Mouse (Mus musculus): Measurements from ENCODE around the gene Tpo.

Gene Tpo

GRCm38 (mm10) chr12:30132524-30132923 lies at the start of gene Tpo:
Tpo (minus strand) TSS chr12:30132624.
- no peak for DNase-seq (ENCODE audit: low spot score)

GRCm38 (mm10) chr12:30181721-30182120 lies 49.3 kb upstream of the Tpo start:
- no peak for DNase-seq (ENCODE audit: low spot score)

- no peak for DNase-seq (ENCODE audit: low spot score)
Observed at GRCm38 (mm10) chr12:30179623-30180022, 47.2 kb upstream of the Tpo start.

GRCm38 (mm10) chr12:30177966-30178365 lies 45.5 kb upstream of the Tpo start:
- no peak for DNase-seq (ENCODE audit: low spot score)

- no peak for DNase-seq (ENCODE audit: low spot score)
Observed at GRCm38 (mm10) chr12:30177529-30177928, 45.1 kb upstream of the Tpo start.

- DNase-seq (ENCODE audit: low spot score) = no peak
Observed at GRCm38 (mm10) chr12:30168491-30168890, 36.1 kb upstream of the Tpo start.

- DNase-seq (ENCODE audit: low spot score) = no peak
Observed at GRCm38 (mm10) chr12:30164538-30164937, 32.1 kb upstream of the Tpo start.

- DNase-seq (ENCODE audit: low spot score) = no peak
Observed at GRCm38 (mm10) chr12:30164005-30164404, 31.6 kb upstream of the Tpo start.

- DNase-seq (ENCODE audit: low spot score) = no peak
Observed at GRCm38 (mm10) chr12:30161731-30162406, 29.4 kb upstream of the Tpo start.

GRCm38 (mm10) chr12:30160475-30160874 lies 28.1 kb upstream of the Tpo start:
- DNase-seq (ENCODE audit: low spot score) = no peak

- DNase-seq (ENCODE audit: low spot score) = no peak
Observed at GRCm38 (mm10) chr12:30159788-30160187, 27.4 kb upstream of the Tpo start.

GRCm38 (mm10) chr12:30154079-30154673 lies 21.8 kb upstream of the Tpo start:
- DNase-seq (ENCODE audit: low spot score) = no peak

GRCm38 (mm10) chr12:30142085-30142484 lies 9.7 kb upstream of the Tpo start:
- DNase-seq (ENCODE audit: low spot score) = no peak

GRCm38 (mm10) chr12:30129411-30129716 lies 3.1 kb downstream of the Tpo start:
- no peak for DNase-seq (ENCODE audit: low spot score)

- no peak for DNase-seq (ENCODE audit: low spot score)
Observed at GRCm38 (mm10) chr12:30128561-30129410, 3.6 kb downstream of the Tpo start.

GRCm38 (mm10) chr12:30122347-30122746 lies 10.1 kb downstream of the Tpo start:
- no peak for DNase-seq (ENCODE audit: low spot score)

GRCm38 (mm10) chr12:30112271-30112670 lies 20.2 kb downstream of the Tpo start:
- no peak for DNase-seq (ENCODE audit: low spot score)

- DNase-seq (ENCODE audit: low spot score) = no peak
Observed at GRCm38 (mm10) chr12:30109646-30110605, 22.5 kb downstream of the Tpo start.

GRCm38 (mm10) chr12:30102891-30103565 lies 29.4 kb downstream of the Tpo start:
- DNase-seq (ENCODE audit: low spot score) = no peak

- DNase-seq (ENCODE audit: low spot score) = no peak
Observed at GRCm38 (mm10) chr12:30092081-30092480, 40.3 kb downstream of the Tpo start.

GRCm38 (mm10) chr12:30083971-30084370 lies 48.5 kb downstream of the Tpo start:
- DNase-seq (ENCODE audit: low spot score) = no peak

All from urinary bladder, postnatal 10 days (tissue).